Mouse (Mus musculus): ENCODE data around the gene Ppp1r27.

DNA sequence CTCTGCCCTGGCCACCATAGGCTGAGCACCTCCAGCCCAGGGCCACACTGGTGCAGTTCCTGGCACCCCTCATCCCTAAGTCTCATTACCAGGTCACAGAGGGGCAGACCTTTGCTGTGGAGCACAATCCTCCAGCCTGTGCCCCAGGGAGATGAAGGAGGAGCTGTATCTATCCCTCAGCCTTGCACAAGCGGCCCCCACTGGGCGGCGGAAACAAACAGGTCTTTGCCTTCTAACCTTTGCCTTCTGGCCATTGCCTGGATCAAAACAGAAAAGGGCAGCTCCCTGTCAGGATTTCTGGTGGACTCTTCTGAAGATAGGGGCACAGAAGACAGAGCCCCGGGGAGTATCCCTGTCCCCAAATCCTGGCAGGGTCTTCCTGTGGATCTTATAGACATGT lies 22.0 kb downstream of the Ppp1r27 start:
- no peak for TF ChIP-seq POLR2A (IDR thresholded peaks at IDR 0.05; ENCODE audit: insufficient read depth, low read depth, low read length)
- no peak for TF ChIP-seq CTCF (IDR thresholded peaks at IDR 0.05; ENCODE audit: insufficient read depth, low read depth, low read length)

Data from olfactory bulb, adult 2 months (tissue).